Mouse (Mus musculus) gastrocnemius, adult 2 months (tissue): ENCODE results near the gene Phldb2. TPM values are rescaled to one million over a fixed set of nuclear protein-coding genes. Genes with fewer than 3 reads are reported as not detected.
A peak's percentile ranks its signal among the peaks of the same experiment; 100 is the strongest.

Source experiments
- DNase-seq: peaks from one replicate; pipeline ENCODE4 v3.0.0; 2022
- H3K27ac ChIP-seq: fragments of 200-600 bp; 2 replicates; pipeline ENCODE4 v1.8.1; 2022; ENCODE audit warnings: mild to moderate bottlenecking
- H3K4me3 ChIP-seq: fragments of 200-600 bp; 2 replicates; pipeline ENCODE4 v1.8.1; 2022; ENCODE audit warnings: mild to moderate bottlenecking, moderate library complexity
- CTCF ChIP-seq: fragments of 200-600 bp; IDR thresholded peaks from 2 replicates; pipeline ENCODE4 v1.8.1; 2022; ENCODE audit warnings: antibody characterized with exemption, mild to moderate bottlenecking, moderate library complexity
- intact Hi-C: fragments of 180-260 bp; cut with DNase I; formaldehyde crosslinking; loops from one replicate; pipeline ENCODE4 v1.15.1; 2025
- total RNA-seq, 2 experiments: library from RNA; stranded (reverse); gene quantifications; 2 replicates each; pipeline ENCODE4 v1.2.3; 2021

Phldb2 gene
- total RNA-seq, 2 experiments from 2014 or later, result 5.2 to 6.8 TPM

DNA sequence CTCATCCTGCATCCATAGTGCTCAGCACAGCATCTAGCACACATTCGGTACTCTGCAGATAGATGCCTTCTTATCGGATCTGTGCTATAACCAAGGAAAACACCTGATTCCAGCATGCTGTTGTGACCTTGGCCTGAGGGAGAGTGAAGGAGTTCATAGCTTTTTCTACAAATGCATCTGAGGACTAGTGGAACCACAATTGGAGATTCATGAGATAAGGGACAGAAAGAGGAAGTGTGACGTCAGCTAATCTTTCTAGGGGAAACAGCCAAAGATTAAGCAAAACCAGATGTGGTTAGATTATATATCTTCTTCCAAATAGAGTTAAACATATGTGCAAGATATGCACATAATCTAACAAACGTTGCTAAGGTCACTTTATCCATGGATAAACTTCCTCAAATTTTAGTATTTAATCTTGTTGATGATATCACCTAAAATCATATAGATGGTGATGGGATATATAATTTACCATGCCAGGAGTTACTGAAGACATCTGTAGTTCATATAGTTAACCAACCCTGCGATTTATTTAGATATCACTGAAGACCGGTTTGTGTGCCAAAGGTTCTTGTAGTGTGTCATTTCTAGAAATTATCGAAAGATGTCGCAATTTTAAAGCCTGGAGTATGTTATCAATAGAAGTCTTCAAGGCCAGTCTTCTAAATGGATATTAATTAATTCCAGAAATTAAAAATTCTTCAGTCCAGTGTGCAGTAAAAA lies 11.1 kb downstream of the Phldb2 start:
- DNase-seq, result no peak
- Histone ChIP-seq H3K4me3 (no peak overlapping the region), H3K27ac (no peak overlapping the region)
- TF ChIP-seq CTCF, result no peak
- intact Hi-C loops, result no loop called here

- no peak for DNase-seq
- Histone ChIP-seq H3K27ac (no peak overlapping the region), H3K4me3 (no peak overlapping the region)
- TF ChIP-seq CTCF, result no peak
- intact Hi-C loops, result no loop called here
These were observed 12.7 kb downstream of the Phldb2 start for GRCm38 (mm10) chr16:45940701-45941100.

DNA sequence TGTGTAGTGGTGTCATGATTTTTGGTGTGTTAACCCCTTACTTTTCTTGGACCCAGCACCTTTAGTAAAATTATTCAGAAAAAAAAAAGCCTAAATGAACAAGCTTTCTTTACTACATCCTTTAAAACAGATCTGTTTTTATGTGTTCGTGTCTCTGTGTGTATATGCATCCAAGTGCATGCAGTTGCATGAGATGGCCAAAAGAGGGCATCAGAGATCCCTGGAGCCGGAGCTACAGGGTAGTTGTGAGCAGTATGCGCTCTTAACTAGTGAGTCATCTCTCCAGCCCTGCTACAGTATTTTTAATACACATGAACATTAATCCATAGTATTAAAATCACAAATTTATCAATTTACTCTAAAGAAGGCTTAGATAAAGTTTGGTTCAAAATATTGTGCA lies 14.0 kb downstream of the Phldb2 start:
- H3K27ac ChIP-seq, result no peak overlapping the region
- intact Hi-C loops, result no loop called here
- no peak for DNase-seq
- no peak overlapping the region for H3K4me3 ChIP-seq
- peak; percentile 14; the same call in 1 of the 2 replicates for TF ChIP-seq CTCF

DNA sequence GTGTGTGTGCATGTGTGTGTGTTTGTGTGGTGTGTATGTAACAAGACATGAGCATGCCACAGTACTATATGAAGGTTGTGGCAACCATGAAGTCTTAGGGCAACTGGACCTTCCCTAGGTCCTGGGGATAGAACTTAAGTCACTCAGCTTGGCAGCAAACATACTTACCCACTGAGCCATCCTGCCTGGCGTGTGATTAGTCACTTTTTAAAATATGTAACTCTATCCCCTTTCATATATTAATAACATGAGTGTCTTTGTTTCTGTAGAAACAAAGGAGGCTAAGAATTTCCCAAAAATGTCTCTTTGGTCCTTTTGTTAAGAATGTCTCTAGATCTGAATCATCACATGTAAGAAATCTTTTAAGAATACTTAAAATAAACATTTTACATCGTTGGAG lies 16.0 kb downstream of the Phldb2 start:
- no peak overlapping the region for H3K27ac ChIP-seq
- H3K4me3 ChIP-seq, result no peak overlapping the region
- intact Hi-C loops, result no loop called here
- no peak for TF ChIP-seq CTCF
- DNase-seq, result no peak

DNA sequence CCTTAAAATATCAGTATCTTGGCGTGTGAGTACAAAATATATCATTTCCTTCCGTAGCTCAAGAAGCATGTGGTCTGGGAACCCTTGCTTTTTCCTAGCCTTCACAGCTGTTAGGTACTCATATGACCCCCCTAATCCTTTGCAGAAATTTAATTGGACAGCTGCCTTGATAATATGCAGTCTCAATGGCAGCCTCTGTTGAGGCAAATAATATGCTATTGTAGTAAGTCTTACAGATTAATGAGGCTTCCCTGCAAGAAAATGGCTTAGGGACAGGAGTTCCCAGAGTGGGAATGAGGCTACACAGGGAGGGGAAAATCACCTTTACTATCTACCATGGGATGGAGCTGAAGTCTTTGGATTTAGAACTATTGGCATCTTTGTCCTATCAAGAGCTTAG lies 16.9 kb downstream of the Phldb2 start:
- Histone ChIP-seq H3K4me3 (no peak overlapping the region), H3K27ac (no peak overlapping the region)
- DNase-seq, result no peak
- TF ChIP-seq CTCF, result no peak
- intact Hi-C loops, result no loop called here

GRCm38 (mm10) chr16:45935956-45936483 lies 17.4 kb downstream of the Phldb2 start:
- Histone ChIP-seq H3K27ac (no peak overlapping the region), H3K4me3 (no peak overlapping the region)
- TF ChIP-seq CTCF, result no peak
- DNase-seq, result no peak
- intact Hi-C loops, result no loop called here

DNA sequence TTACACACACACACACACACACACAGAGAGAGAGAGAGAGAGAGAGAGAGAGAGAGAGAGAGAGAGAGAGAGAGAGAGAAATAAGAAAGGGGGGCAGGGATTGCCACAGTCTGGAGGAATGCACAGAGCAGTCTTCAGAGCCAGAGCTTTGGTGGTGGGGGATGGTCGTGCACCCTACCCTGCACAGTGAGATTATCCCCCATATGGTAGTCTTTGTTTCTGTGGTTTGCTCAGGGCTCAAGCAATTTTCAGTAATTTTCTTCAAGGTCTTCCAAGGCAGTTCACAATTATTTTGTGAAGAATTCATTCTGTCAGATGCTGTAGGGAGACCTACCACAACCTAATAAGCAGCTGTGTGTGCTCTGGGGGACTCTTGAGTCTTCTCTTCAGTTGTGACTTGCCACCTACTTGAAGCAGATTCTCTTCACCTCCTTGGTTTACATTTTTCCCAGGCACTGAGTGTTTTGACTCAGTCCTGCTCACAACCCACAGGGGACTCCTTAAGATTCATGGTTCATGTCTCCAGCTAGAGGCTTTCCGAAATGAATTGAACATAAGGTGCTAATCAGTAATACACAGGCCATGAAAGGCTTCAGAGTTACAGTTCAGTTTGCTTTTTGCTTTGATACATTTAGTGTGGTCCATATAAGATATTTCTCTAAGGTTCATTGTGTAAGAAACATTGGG lies 18.5 kb downstream of the Phldb2 start:
- intact Hi-C loops, result no loop called here
- no peak overlapping the region for H3K27ac ChIP-seq

GRCm38 (mm10) chr16:45930308-45930707 lies 23.1 kb downstream of the Phldb2 start:
- no peak for DNase-seq
- H3K4me3 ChIP-seq, result no peak overlapping the region
- no peak overlapping the region for H3K27ac ChIP-seq
- no peak for TF ChIP-seq CTCF
- intact Hi-C loops, result no loop called here

More for the DNA sequence above, 18.5 kb downstream of the Phldb2 start:
- no peak for TF ChIP-seq CTCF
- DNase-seq, result no peak
- no peak overlapping the region for H3K4me3 ChIP-seq

DNA sequence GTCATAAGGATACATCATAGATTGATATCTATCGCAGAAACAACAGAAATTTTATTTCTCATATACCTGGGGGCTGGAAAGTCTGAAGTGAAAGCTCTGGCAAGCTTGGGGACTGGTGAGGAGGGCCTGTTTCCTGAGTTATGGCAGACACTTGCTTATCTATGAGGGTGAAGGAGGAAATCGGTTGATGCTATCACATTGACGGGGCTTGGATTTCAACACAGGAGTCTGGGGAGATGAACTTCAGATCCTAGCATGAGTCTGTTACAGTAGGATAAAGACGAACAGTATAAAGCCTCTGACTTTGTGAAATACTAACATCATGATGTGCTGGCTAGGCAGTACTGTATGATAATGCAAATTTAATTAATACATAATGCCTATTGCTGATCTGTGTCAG lies 25.3 kb downstream of the Phldb2 start:
- intact Hi-C loops, result no loop called here
- H3K27ac ChIP-seq, result peak overlapping the region; percentile 35; the same call in 1 of the 2 replicates

GRCm38 (mm10) chr16:45927601-45928000 lies 25.8 kb downstream of the Phldb2 start:
- DNase-seq, result no peak
- H3K27ac ChIP-seq, result peak overlapping the region; percentile 35
- no peak overlapping the region for H3K4me3 ChIP-seq
- intact Hi-C loops, result no loop called here
- no peak for TF ChIP-seq CTCF

More for the DNA sequence above, 25.3 kb downstream of the Phldb2 start:
- no peak for DNase-seq
- TF ChIP-seq CTCF, result no peak
- H3K4me3 ChIP-seq, result no peak overlapping the region

- no peak for DNase-seq
- no peak for TF ChIP-seq CTCF
- Histone ChIP-seq H3K27ac (peak overlapping the region; percentile 20; the same call in 1 of the 2 replicates), H3K4me3 (no peak overlapping the region)
- intact Hi-C loops, result no loop called here
These were observed 26.5 kb downstream of the Phldb2 start for GRCm38 (mm10) chr16:45926875-45927274.

GRCm38 (mm10) chr16:45923731-45924424 lies 29.5 kb downstream of the Phldb2 start:
- no peak overlapping the region for H3K4me3 ChIP-seq
- no peak for TF ChIP-seq CTCF
- DNase-seq, result no peak
- intact Hi-C loops, result no loop called here
- 0 out of 2 replicates have a peak overlapping the region, but pooled peaks have one; percentile 2 for H3K27ac ChIP-seq
